Mouse (Mus musculus): Measurements from ENCODE around the gene Tmem114. TPM values are rescaled to one million over a fixed set of nuclear protein-coding genes. Genes with fewer than 3 reads are reported as not detected.

Tmem114 gene
- not detected in 2 replicates for polyA plus RNA-seq (2014; fragmentation: Nextera tagmentation; extraction: Ambion mirVana)

GRCm38 (mm10) chr16:8424971-8425330 lies at the start of gene Tmem114:
Gene Tmem114, minus strand, starts transcription at chr16:8425136.
- H3K9ac ChIP-seq (ENCODE audit: low read length): peak within 1 kb of the TSS; percentile 33; the same call in 1 of the 2 replicates
- 3% methylated on average over 16 of the region's 16 CpGs for WGBS
- DNase-seq (ENCODE audit: low spot score): no peak

DNA sequence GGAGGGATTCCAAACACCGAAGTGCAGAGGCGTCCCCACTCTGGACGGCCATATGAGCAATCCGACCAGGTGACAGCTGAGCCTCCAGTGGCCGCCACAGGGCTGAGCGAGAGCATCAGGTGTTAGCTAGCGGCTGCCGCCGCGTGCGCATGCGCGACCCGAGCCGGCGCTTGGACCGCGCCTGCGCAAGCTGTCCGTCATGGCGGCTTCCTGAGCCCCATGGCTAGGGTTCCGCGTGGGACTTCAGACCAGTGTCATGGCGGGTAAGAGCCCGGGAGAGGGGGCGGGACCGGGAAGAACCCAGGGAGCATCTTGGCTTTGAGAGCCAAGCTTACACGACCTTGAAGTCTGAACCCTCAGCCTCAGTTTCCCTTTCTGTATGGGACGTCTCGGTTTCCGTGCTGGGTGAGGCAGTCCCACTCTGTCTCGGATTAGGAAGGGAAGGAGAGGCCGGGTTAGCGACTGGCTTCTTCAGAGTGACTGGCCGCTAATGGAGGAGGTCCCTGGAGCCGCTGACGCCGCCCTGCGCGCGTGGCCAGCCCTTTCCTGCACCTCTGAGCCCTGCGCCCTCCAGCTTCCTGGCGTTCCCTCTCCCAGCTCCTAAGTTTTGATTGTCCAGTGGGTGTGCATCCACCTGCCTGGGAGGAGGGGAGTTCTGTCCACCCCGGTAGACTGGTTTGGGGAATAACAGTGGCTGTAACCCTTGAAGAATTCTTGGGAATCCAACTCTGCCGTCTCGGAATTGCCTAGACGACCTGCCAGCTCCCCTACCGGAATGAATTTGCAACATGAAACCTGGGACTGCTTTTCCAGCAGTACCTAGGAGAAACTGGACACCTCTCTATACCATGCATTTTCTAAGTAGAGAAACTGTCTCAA lies 45.9 kb upstream of the Tmem114 start, which contains the start of gene Mettl22:
TSS of gene Mettl22 (plus strand) at position 186 of the 879 bp plus-strand sequence.
- ATAC-seq: peak; percentile 98
- H3K4me1 ChIP-seq (ENCODE audit: control insufficient read depth, insufficient read depth, low read length): no peaks in the 10 kb centered on the region
- no peaks in the 10 kb centered on the region for H3K36me3 ChIP-seq (ENCODE audit: control insufficient read depth, insufficient read depth, low read length)
- peak within 1 kb of the TSS; percentile 77 for H3K4me2 ChIP-seq (ENCODE audit: low read length)
- WGBS: under 1% methylated on average over 48 of the region's 48 CpGs
- H3K9me3 ChIP-seq (replicated peaks; ENCODE audit: control insufficient read depth, low read length): no peaks in the 10 kb centered on the region
- peak within 1 kb of the TSS; percentile 58 for H3K27ac ChIP-seq (ENCODE audit: low read depth, low read length)
- peak; percentile 96 for DNase-seq (ENCODE audit: low spot score)
- peak within 1 kb of the TSS; percentile 69 for H3K4me3 ChIP-seq (ENCODE audit: low read depth, low read length)
- no peaks in the 10 kb centered on the region for H3K27me3 ChIP-seq (replicated peaks; ENCODE audit: control insufficient read depth, insufficient read depth, low read length)
- peak within 1 kb of the TSS; percentile 77 for H3K9ac ChIP-seq (ENCODE audit: low read length)

More at GRCm38 (mm10) chr16:8424971-8425330, at the start of gene Tmem114:
- ATAC-seq: no peak
- Histone ChIP-seq H3K4me3 (ENCODE audit: low read depth, low read length) (peak within 1 kb of the TSS; percentile 17), H3K9me3 (replicated peaks; ENCODE audit: control insufficient read depth, low read length) (no peaks in the 10 kb centered on the region), H3K27me3 (replicated peaks; ENCODE audit: control insufficient read depth, insufficient read depth, low read length) (peaks cover 34% of the 10 kb centered on the region), H3K27ac (ENCODE audit: low read depth, low read length) (no peak within 1 kb of the TSS), H3K36me3 (ENCODE audit: control insufficient read depth, insufficient read depth, low read length) (no peaks in the 10 kb centered on the region), H3K4me2 (ENCODE audit: low read length) (peak within 1 kb of the TSS; percentile 49), H3K4me1 (ENCODE audit: control insufficient read depth, insufficient read depth, low read length) (no peaks in the 10 kb centered on the region)

- Histone ChIP-seq H3K4me3 (ENCODE audit: low read depth, low read length) (peak overlapping the region; percentile 69), H3K9ac (ENCODE audit: low read length) (no peak overlapping the region; the same call in 1 of the 2 replicates), H3K27ac (ENCODE audit: low read depth, low read length) (no peak overlapping the region), H3K27me3 (replicated peaks; ENCODE audit: control insufficient read depth, insufficient read depth, low read length) (no peaks in the 10 kb centered on the region), H3K9me3 (replicated peaks; ENCODE audit: control insufficient read depth, low read length) (no peaks in the 10 kb centered on the region), H3K4me1 (ENCODE audit: control insufficient read depth, insufficient read depth, low read length) (no peaks in the 10 kb centered on the region), H3K4me2 (ENCODE audit: low read length) (peak overlapping the region; percentile 77), H3K36me3 (ENCODE audit: control insufficient read depth, insufficient read depth, low read length) (no peaks in the 10 kb centered on the region)
- 88% methylated on average over 2 of the region's 2 CpGs for WGBS
- DNase-seq (ENCODE audit: low spot score): no peak
- peak; percentile 74 for ATAC-seq
Observed at GRCm38 (mm10) chr16:8470132-8470531, 45.2 kb upstream of the Tmem114 start.

- Histone ChIP-seq H3K36me3 (ENCODE audit: control insufficient read depth, insufficient read depth, low read length) (no peaks in the 10 kb centered on the region), H3K27me3 (replicated peaks; ENCODE audit: control insufficient read depth, insufficient read depth, low read length) (no peaks in the 10 kb centered on the region), H3K4me1 (ENCODE audit: control insufficient read depth, insufficient read depth, low read length) (no peaks in the 10 kb centered on the region), H3K9ac (ENCODE audit: low read length) (no peak overlapping the region), H3K4me2 (ENCODE audit: low read length) (no peak overlapping the region), H3K27ac (ENCODE audit: low read depth, low read length) (no peak overlapping the region), H3K9me3 (replicated peaks; ENCODE audit: control insufficient read depth, low read length) (no peaks in the 10 kb centered on the region), H3K4me3 (ENCODE audit: low read depth, low read length) (no peak overlapping the region)
- DNase-seq (ENCODE audit: low spot score) (peak; percentile 69), ATAC-seq (no peak)
- 34% methylated on average over 6 of the region's 6 CpGs for WGBS
Observed at GRCm38 (mm10) chr16:8459098-8459497, 34.2 kb upstream of the Tmem114 start.

DNA sequence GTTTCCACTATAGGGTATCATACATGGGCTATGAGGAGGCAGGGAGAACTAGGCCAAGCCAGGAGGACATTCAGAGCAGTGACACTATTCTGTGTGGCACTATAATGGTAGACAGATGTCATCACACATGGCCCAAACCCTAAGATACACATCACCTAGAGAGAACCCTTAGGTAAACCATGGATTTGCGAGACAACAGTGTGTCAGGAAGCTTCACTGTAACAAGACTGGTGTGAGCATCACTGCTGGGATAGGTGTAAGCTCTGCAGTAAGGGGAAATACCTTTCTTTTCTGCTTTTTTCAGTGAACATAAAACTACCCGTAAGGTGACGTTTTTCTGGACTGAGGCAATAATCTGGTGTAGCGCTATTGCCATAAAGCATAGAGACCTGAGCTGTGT lies 33.5 kb upstream of the Tmem114 start:
- Histone ChIP-seq H3K27me3 (replicated peaks; ENCODE audit: control insufficient read depth, insufficient read depth, low read length) (no peaks in the 10 kb centered on the region), H3K9ac (ENCODE audit: low read length) (no peak overlapping the region), H3K4me3 (ENCODE audit: low read depth, low read length) (no peak overlapping the region), H3K36me3 (ENCODE audit: control insufficient read depth, insufficient read depth, low read length) (no peaks in the 10 kb centered on the region), H3K9me3 (replicated peaks; ENCODE audit: control insufficient read depth, low read length) (no peaks in the 10 kb centered on the region), H3K4me1 (ENCODE audit: control insufficient read depth, insufficient read depth, low read length) (no peaks in the 10 kb centered on the region), H3K27ac (ENCODE audit: low read depth, low read length) (no peak overlapping the region), H3K4me2 (ENCODE audit: low read length) (no peak overlapping the region)
- WGBS: 92% methylated on average over 4 of the region's 4 CpGs
- no peak for ATAC-seq
- DNase-seq (ENCODE audit: low spot score): no peak

GRCm38 (mm10) chr16:8455221-8455620 lies 30.3 kb upstream of the Tmem114 start:
- ATAC-seq (no peak), DNase-seq (ENCODE audit: low spot score) (peak; percentile 1)
- WGBS: 72% methylated on average over 2 of the region's 2 CpGs
- H3K4me1 ChIP-seq (ENCODE audit: control insufficient read depth, insufficient read depth, low read length): no peaks in the 10 kb centered on the region
- no peaks in the 10 kb centered on the region for H3K36me3 ChIP-seq (ENCODE audit: control insufficient read depth, insufficient read depth, low read length)
- no peak overlapping the region for H3K4me2 ChIP-seq (ENCODE audit: low read length)
- H3K27ac ChIP-seq (ENCODE audit: low read depth, low read length): no peak overlapping the region
- 0 out of 2 replicates have a peak overlapping the region, but pooled peaks have one; percentile 17 for H3K9ac ChIP-seq (ENCODE audit: low read length)
- H3K27me3 ChIP-seq (replicated peaks; ENCODE audit: control insufficient read depth, insufficient read depth, low read length): no peaks in the 10 kb centered on the region
- no peaks in the 10 kb centered on the region for H3K9me3 ChIP-seq (replicated peaks; ENCODE audit: control insufficient read depth, low read length)
- no peak overlapping the region for H3K4me3 ChIP-seq (ENCODE audit: low read depth, low read length)

DNA sequence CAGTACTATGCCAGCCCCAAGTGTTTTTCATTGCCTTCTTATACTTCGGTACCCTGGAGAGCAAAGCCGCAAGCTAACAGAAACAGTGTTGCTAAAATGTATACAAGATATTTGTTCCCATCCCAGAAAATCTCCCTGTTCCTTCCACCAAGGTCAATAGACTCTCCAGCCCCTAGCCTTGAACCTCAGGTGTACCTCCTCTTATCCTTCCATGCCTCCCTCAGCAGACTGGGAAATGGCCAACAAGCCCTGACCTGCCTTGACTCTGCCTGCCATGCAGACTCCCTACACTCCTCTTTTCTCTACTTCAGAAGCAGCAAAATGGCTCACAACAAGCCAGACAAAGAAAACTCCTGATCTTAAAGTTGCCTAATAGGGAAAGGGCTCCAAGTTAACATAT lies 28.4 kb upstream of the Tmem114 start:
- 97% methylated on average over 2 of the region's 2 CpGs for WGBS
- no peak overlapping the region for H3K9ac ChIP-seq (ENCODE audit: low read length)
- H3K27me3 ChIP-seq (replicated peaks; ENCODE audit: control insufficient read depth, insufficient read depth, low read length): no peaks in the 10 kb centered on the region
- H3K4me1 ChIP-seq (ENCODE audit: control insufficient read depth, insufficient read depth, low read length): no peaks in the 10 kb centered on the region
- no peak for DNase-seq (ENCODE audit: low spot score)
- no peak overlapping the region for H3K4me2 ChIP-seq (ENCODE audit: low read length)
- H3K36me3 ChIP-seq (ENCODE audit: control insufficient read depth, insufficient read depth, low read length): no peaks in the 10 kb centered on the region
- no peaks in the 10 kb centered on the region for H3K9me3 ChIP-seq (replicated peaks; ENCODE audit: control insufficient read depth, low read length)
- no peak overlapping the region for H3K27ac ChIP-seq (ENCODE audit: low read depth, low read length)
- ATAC-seq: no peak
- no peak overlapping the region for H3K4me3 ChIP-seq (ENCODE audit: low read depth, low read length)

GRCm38 (mm10) chr16:8446256-8446655 lies 21.3 kb upstream of the Tmem114 start:
- Histone ChIP-seq H3K27ac (ENCODE audit: low read depth, low read length) (no peak overlapping the region), H3K4me3 (ENCODE audit: low read depth, low read length) (no peak overlapping the region), H3K9me3 (replicated peaks; ENCODE audit: control insufficient read depth, low read length) (no peaks in the 10 kb centered on the region), H3K9ac (ENCODE audit: low read length) (no peak overlapping the region), H3K4me1 (ENCODE audit: control insufficient read depth, insufficient read depth, low read length) (no peaks in the 10 kb centered on the region), H3K27me3 (replicated peaks; ENCODE audit: control insufficient read depth, insufficient read depth, low read length) (no peaks in the 10 kb centered on the region), H3K36me3 (ENCODE audit: control insufficient read depth, insufficient read depth, low read length) (no peaks in the 10 kb centered on the region), H3K4me2 (ENCODE audit: low read length) (no peak overlapping the region)
- 92% methylated on average over 6 of the region's 6 CpGs for WGBS
- DNase-seq (ENCODE audit: low spot score) (no peak), ATAC-seq (no peak)

DNA sequence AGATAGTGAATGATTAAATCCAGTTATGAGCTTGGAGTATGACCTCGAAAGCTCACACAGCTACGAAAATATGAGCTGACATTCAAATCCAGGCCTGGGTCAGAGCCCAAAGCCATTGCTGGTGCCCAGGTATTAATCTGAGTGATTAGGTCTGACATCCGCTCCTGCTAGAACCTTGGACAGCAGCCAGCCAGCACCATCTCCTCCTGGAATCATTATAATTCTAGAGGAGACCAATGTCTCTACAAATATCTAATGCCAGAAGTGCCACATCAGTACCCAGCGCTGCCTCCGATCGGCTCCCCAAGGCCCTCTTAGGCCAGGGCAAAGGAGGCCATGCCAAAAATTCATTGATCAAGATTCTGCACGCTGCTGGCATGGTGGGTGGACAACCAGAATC lies 20.0 kb upstream of the Tmem114 start:
- no peaks in the 10 kb centered on the region for H3K36me3 ChIP-seq (ENCODE audit: control insufficient read depth, insufficient read depth, low read length)
- no peaks in the 10 kb centered on the region for H3K9me3 ChIP-seq (replicated peaks; ENCODE audit: control insufficient read depth, low read length)
- 86% methylated on average over 7 of the region's 7 CpGs for WGBS
- H3K27ac ChIP-seq (ENCODE audit: low read depth, low read length): no peak overlapping the region
- H3K4me3 ChIP-seq (ENCODE audit: low read depth, low read length): no peak overlapping the region
- H3K4me2 ChIP-seq (ENCODE audit: low read length): no peak overlapping the region
- no peaks in the 10 kb centered on the region for H3K4me1 ChIP-seq (ENCODE audit: control insufficient read depth, insufficient read depth, low read length)
- no peaks in the 10 kb centered on the region for H3K27me3 ChIP-seq (replicated peaks; ENCODE audit: control insufficient read depth, insufficient read depth, low read length)
- DNase-seq (ENCODE audit: low spot score) (no peak), ATAC-seq (no peak)
- H3K9ac ChIP-seq (ENCODE audit: low read length): no peak overlapping the region

Measured in forebrain, embryonic 14.5 days (tissue).